Mouse (Mus musculus) liver, embryonic 13.5 days (tissue): ENCODE results near the gene Dzip3. TPM values are rescaled to one million over a fixed set of nuclear protein-coding genes. Genes with fewer than 3 reads are reported as not detected.

ENCODE experiments used
- polyA plus RNA-seq: library from polyadenylated mRNA; unstranded; fragments of >200 nt; fragmentation: Nextera tagmentation; extraction: Ambion mirVana; gene quantifications from 2 replicates; pipeline ENCODE4 v1.2.1, GENCODE M21; 2015

The Dzip3 gene
- polyA plus RNA-seq, 1 experiment from 2014 or later = 7.0 TPM

Other genes with a start within 250 kb of the Dzip3 start
- gene Trat1, start 222.1 kb downstream of the Dzip3 start, polyA plus RNA-seq = not detected in 2 replicates
- gene Retnlb, start 177.3 kb downstream of the Dzip3 start, polyA plus RNA-seq = not detected in 2 replicates
- gene Retnla, start 151.6 kb downstream of the Dzip3 start, polyA plus RNA-seq = not detected in 2 replicates
- 3.4 and 3.9 TPM in 2 replicates for gene Retnlg, start 121.5 kb downstream of the Dzip3 start, polyA plus RNA-seq
- 19.2 and 27.1 TPM in 2 replicates for gene Cip2a, start within 50 bp of the Dzip3 start, polyA plus RNA-seq
- not detected in 2 replicates for gene Myh15, start 63.3 kb upstream of the Dzip3 start, polyA plus RNA-seq